Mouse (Mus musculus) lung, postnatal 0 days (tissue): ENCODE results near the gene Slc15a3.
A peak's percentile ranks its signal among the peaks of the same experiment; 100 is the strongest.

Experiments
- CTCF ChIP-seq: IDR thresholded peaks from 2 replicates; pipeline ENCODE4 v1.5.1; 2016; ENCODE audit warnings: antibody characterized with exemption, mild to moderate bottlenecking
- EP300 ChIP-seq: IDR thresholded peaks from 2 replicates; pipeline ENCODE4 v1.6.1; 2016; ENCODE audit warnings: antibody characterized with exemption, mild to moderate bottlenecking, control low read depth

DNA sequence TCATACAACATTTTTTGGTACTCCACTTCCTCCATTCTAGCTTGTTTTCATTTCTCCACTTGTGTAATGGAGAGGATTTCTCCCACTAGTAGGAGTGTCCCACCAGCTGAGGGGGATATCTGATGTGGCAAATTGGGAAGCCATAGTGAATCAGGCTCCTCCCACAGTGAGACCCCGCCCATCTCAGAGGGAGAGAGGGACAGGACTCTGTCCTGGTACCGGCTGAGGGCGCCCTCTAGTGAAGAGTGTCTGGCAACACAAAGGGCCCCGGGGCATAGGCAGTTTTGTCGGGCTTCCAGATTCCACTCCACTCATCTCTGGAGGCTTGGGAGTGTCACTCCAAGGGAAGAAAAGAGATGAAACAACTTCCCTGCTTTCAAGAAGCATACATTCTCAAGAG, 8.1 kb upstream of the Slc15a3 start:
- TF ChIP-seq EP300 (no peak), CTCF (peak; percentile 76)
